Mouse (Mus musculus) embryo, embryonic 9.5 days (tissue): Measurements from ENCODE around the gene Tanc2.

Experiments
- DNase-seq: peaks from one replicate; pipeline ENCODE4 v3.0.0-alpha.2; 2017; ENCODE audit errors: extremely low spot score

Tanc2 gene

GRCm38 (mm10) chr11:105927065-105928030 lies 337.6 kb downstream of the Tanc2 start:
- DNase-seq, result peak; percentile 68

GRCm38 (mm10) chr11:105928171-105928570 lies 338.4 kb downstream of the Tanc2 start:
- no peak for DNase-seq

GRCm38 (mm10) chr11:105931380-105931779 lies 341.6 kb downstream of the Tanc2 start:
- DNase-seq, result no peak

GRCm38 (mm10) chr11:105933746-105934145 lies 344.0 kb downstream of the Tanc2 start:
- DNase-seq, result no peak

GRCm38 (mm10) chr11:105934303-105934711 lies 344.5 kb downstream of the Tanc2 start:
- DNase-seq, result no peak

- DNase-seq, result no peak
These were observed 345.0 kb downstream of the Tanc2 start for GRCm38 (mm10) chr11:105934816-105935215.

GRCm38 (mm10) chr11:105935496-105935895 lies 345.7 kb downstream of the Tanc2 start:
- no peak for DNase-seq

- no peak for DNase-seq
These were observed 346.4 kb downstream of the Tanc2 start for GRCm38 (mm10) chr11:105936200-105936599.

- DNase-seq, result no peak
These were observed 347.2 kb downstream of the Tanc2 start for GRCm38 (mm10) chr11:105936974-105937373.

GRCm38 (mm10) chr11:105938771-105939170 lies 349.0 kb downstream of the Tanc2 start:
- no peak for DNase-seq

- DNase-seq, result no peak
These were observed 352.2 kb downstream of the Tanc2 start for GRCm38 (mm10) chr11:105941973-105942372.

- DNase-seq, result peak; percentile 38
These were observed 353.6 kb downstream of the Tanc2 start for GRCm38 (mm10) chr11:105943133-105944102.

GRCm38 (mm10) chr11:105944126-105944621 lies 354.4 kb downstream of the Tanc2 start:
- peak; percentile 77 for DNase-seq

GRCm38 (mm10) chr11:105944770-105945672 lies 355.2 kb downstream of the Tanc2 start:
- DNase-seq, result no peak

- peak; percentile 19 for DNase-seq
These were observed 356.9 kb downstream of the Tanc2 start for GRCm38 (mm10) chr11:105946694-105947154.

GRCm38 (mm10) chr11:105948255-105948654 lies 358.5 kb downstream of the Tanc2 start:
- DNase-seq, result no peak

- no peak for DNase-seq
These were observed 360.7 kb downstream of the Tanc2 start for GRCm38 (mm10) chr11:105950519-105950918.

GRCm38 (mm10) chr11:105951601-105952044 lies 361.8 kb downstream of the Tanc2 start:
- no peak for DNase-seq

GRCm38 (mm10) chr11:105952111-105952510 lies 362.3 kb downstream of the Tanc2 start:
- no peak for DNase-seq

- no peak for DNase-seq
These were observed 363.2 kb downstream of the Tanc2 start, which contains the start of gene Cyb561 for GRCm38 (mm10) chr11:105952911-105953386. Cyb561 (minus strand) TSS chr11:105953336.
